Mouse (Mus musculus) small intestine, adult 2 months (tissue): Measurements from ENCODE around the gene Fcamr.

Source experiments
- CTCF ChIP-seq: fragments of 200-500 bp; IDR thresholded peaks from 2 replicates; pipeline ENCODE4 v1.5.1; 2012; ENCODE audit warnings: low read depth, mild to moderate bottlenecking, control low read depth, inconsistent platforms, low read length, moderate library complexity, mixed read lengths; ENCODE audit not compliant: insufficient replicate concordance, insufficient read length; ENCODE audit errors: extremely low read depth
- POLR2A ChIP-seq: fragments of 200-500 bp; IDR thresholded peaks from 2 replicates; pipeline ENCODE4 v1.6.1; 2012; ENCODE audit warnings: low read depth, mild to moderate bottlenecking, control low read depth, inconsistent platforms, low read length, moderate library complexity

- TF ChIP-seq CTCF, result no peak
- TF ChIP-seq POLR2A, result peak; percentile 80; the same call in 1 of the 2 replicates
These were observed 36.7 kb upstream of the Fcamr start for GRCm38 (mm10) chr1:130764027-130764461.
